Mouse (Mus musculus): ENCODE data around the gene Itpkb. TPM values are rescaled to one million over a fixed set of nuclear protein-coding genes. Genes with fewer than 3 reads are reported as not detected.

Itpkb gene
- total and polyA plus RNA-seq, 3 experiments, result 3.4 to 9.2 TPM; not detected in 1

DNA sequence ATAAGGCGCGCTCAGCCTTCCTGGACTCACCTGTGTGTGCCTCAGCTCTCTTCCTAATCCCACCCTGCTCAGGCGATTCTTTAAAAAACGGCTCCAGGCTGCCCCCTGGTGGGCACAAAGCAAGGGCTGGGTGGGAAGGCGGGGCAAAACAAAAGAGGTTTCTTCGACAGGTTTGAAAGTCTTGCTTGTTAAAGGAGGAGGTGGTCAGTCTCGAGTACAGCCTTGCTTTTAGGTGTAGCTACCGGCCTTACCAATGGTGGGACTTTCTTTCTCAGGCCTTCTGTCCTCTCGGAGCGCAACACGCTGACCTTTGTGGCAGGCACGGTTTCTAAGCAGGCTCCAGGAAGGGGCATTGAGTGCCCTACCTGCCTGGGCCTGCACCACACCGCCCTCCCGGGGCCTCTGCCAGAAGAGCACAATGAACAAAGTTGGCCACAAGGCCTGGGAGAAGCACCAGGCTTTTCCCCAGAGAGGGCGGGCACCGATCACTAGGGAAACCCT, 76.9 kb downstream of the Itpkb start:
- Histone ChIP-seq H3K9ac (ENCODE audit: control insufficient read depth, low read depth, low read length, poor library complexity, severe bottlenecking) (no peak overlapping the region), H3K9me3 (replicated peaks; ENCODE audit: insufficient read depth, low read length) (no peaks in the 10 kb centered on the region), H3K4me3 (ENCODE audit: control insufficient read depth in 1 of 2, insufficient read depth in 1 of 2, low read depth in 2 of 2, low read length in 2 of 2) (no peak overlapping the region), H3K36me3 (ENCODE audit: control insufficient read depth in 1 of 2, insufficient read depth in 2 of 2, low read length in 2 of 2) (no peaks in the 10 kb centered on the region), H3K27ac (ENCODE audit: control insufficient read depth, low read depth, low read length) (no peak overlapping the region), H3K79me2 (ENCODE audit: control insufficient read depth, insufficient read depth, low read length, poor library complexity) (no peaks in the 10 kb centered on the region), H3K27me3 (ENCODE audit: control insufficient read depth in 1 of 2, insufficient read depth in 2 of 2, low read length in 2 of 2) (no peaks in the 10 kb centered on the region), H3K4me1 (ENCODE audit: control insufficient read depth in 1 of 2, insufficient read depth in 2 of 2, low read length in 2 of 2) (no peaks in the 10 kb centered on the region)
- TF ChIP-seq ZC3H11A (IDR thresholded peaks at IDR 0.05; ENCODE audit: low read depth, low read length) (peak; percentile 95), TAL1 (IDR thresholded peaks at IDR 0.05; ENCODE audit: low read length) (no peak), RAD21 (IDR thresholded peaks at IDR 0.05; ENCODE audit: low read depth, low read length) (peak; percentile 81), MAZ (IDR thresholded peaks at IDR 0.05; ENCODE audit: low read depth, low read length) (0 out of 2 replicates have a peak, but pooled peaks have one; percentile 63), SMC3 (IDR thresholded peaks at IDR 0.05; ENCODE audit: low read depth, low read length) (peak; percentile 99), CTCF (IDR thresholded peaks at IDR 0.05 in 2 of 3, conservative IDR thresholded peaks at IDR 0.05 in 1 of 3; ENCODE audit: control insufficient read depth in 1 of 3, insufficient read depth in 1 of 3, low read depth in 2 of 3, low read length in 3 of 3, poor library complexity in 1 of 3, severe bottlenecking in 1 of 3) (peak; percentile 53 to 91 (median 86)), CHD2 (IDR thresholded peaks at IDR 0.05; ENCODE audit: low read length) (no peak), BHLHE40 (IDR thresholded peaks at IDR 0.05; ENCODE audit: borderline replicate concordance, low read depth, low read length) (0 out of 2 replicates have a peak, but pooled peaks have one; percentile 25)
- DNase-seq (ENCODE audit: low read depth, low spot score), result peak; percentile 65

DNA sequence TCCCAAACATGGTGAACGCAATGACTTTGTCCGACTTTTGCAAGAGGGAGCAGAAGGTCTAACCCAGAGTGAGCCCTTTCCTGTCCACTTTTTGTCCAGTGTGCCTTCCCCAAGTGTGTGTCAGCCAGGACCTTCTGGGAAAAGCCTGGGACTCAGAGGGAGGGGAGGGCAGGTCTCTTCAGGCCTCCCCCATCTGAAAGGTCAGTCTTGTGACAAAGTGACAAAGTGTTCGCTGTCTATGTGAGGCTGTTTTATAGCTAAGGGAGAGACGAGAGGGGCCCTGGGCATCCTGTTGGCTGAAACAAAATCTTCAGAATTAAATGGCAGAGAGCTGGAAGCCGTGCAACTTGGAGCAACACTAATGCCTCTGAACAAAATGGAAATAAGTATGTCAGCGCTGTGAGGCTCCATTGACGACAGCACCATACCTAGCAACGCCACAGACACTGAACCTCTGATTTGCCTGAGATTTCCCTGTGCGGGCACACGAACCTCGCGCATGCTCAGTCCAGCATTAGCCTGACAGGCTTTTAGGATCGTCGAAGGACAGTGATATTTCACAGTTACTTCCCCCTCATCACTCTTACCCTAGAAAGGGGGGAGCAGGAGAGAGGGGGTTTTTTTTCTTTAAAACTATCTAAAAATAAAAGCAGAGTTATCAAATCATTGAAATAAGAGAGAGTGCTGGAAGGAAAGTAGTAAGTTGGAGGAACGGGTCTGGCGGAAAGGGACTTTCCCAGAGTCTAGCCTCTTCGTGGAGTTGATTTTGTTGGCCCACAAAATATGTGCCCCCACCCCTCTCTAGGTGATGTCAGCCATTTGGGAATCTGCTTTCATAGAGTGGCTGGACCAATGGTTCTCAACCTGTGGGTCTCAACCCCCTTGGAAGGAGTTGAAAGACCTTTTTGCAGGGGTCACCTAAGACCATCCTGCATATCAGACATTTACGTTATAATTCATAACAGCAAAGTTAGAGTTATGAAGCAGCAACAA, 77.7 kb downstream of the Itpkb start:
- no peaks in the 10 kb centered on the region for H3K9me3 ChIP-seq (replicated peaks; ENCODE audit: insufficient read depth, low read length)
- no peak overlapping the region for H3K4me3 ChIP-seq (ENCODE audit: control insufficient read depth in 1 of 2, insufficient read depth in 1 of 2, low read depth in 2 of 2, low read length in 2 of 2)
- no peak for DNase-seq (ENCODE audit: low read depth, low spot score)
- H3K4me1 ChIP-seq (ENCODE audit: control insufficient read depth in 1 of 2, insufficient read depth in 2 of 2, low read length in 2 of 2), result no peaks in the 10 kb centered on the region
- H3K27ac ChIP-seq (ENCODE audit: control insufficient read depth, low read depth, low read length), result no peak overlapping the region
- H3K27me3 ChIP-seq (ENCODE audit: control insufficient read depth in 1 of 2, insufficient read depth in 2 of 2, low read length in 2 of 2), result no peaks in the 10 kb centered on the region
- TF ChIP-seq USF2 (IDR thresholded peaks at IDR 0.05; ENCODE audit: borderline replicate concordance in 1 of 2, insufficient read depth in 1 of 2, low read depth in 1 of 2, low read length in 2 of 2) (no peak), HCFC1 (IDR thresholded peaks at IDR 0.05; ENCODE audit: low read depth, low read length) (no peak), JUND (IDR thresholded peaks at IDR 0.05; ENCODE audit: low read depth, low read length) (no peak), POLR2AphosphoS2 (IDR thresholded peaks at IDR 0.05; ENCODE audit: low read length) (no peak), NRF1 (IDR thresholded peaks at IDR 0.05; ENCODE audit: insufficient read depth, low read depth, low read length, poor library complexity, severe bottlenecking) (no peak), KAT2A (conservative IDR thresholded peaks at IDR 0.05; ENCODE audit: low read depth, low read length) (no peak), NELFE (IDR thresholded peaks at IDR 0.05; ENCODE audit: low read depth, low read length) (no peak), TCF12 (IDR thresholded peaks at IDR 0.05; ENCODE audit: low read depth, low read length) (no peak), E2F4 (IDR thresholded peaks at IDR 0.05; ENCODE audit: borderline replicate concordance, low read depth, low read length) (no peak), POLR2A (IDR thresholded peaks at IDR 0.05; ENCODE audit: control insufficient read depth in 1 of 2, insufficient read depth in 1 of 2, low read depth in 1 of 2, low read length in 2 of 2, poor library complexity in 1 of 2) (no peak), RAD21 (IDR thresholded peaks at IDR 0.05; ENCODE audit: low read depth, low read length) (no peak), CHD2 (IDR thresholded peaks at IDR 0.05; ENCODE audit: low read length) (no peak), MYC (IDR thresholded peaks at IDR 0.05; ENCODE audit: low read depth, low read length) (no peak)
- no peak overlapping the region for H3K9ac ChIP-seq (ENCODE audit: control insufficient read depth, low read depth, low read length, poor library complexity, severe bottlenecking)
- no peaks in the 10 kb centered on the region for H3K36me3 ChIP-seq (ENCODE audit: control insufficient read depth in 1 of 2, insufficient read depth in 2 of 2, low read length in 2 of 2)
- H3K79me2 ChIP-seq (ENCODE audit: control insufficient read depth, insufficient read depth, low read length, poor library complexity), result no peaks in the 10 kb centered on the region

Measured in MEL (cell line).